Mouse (Mus musculus) neural tube, embryonic 11.5 days (tissue): ENCODE measurements around the gene Pld4. TPM values are rescaled to one million over a fixed set of nuclear protein-coding genes. Genes with fewer than 3 reads are reported as not detected.
A peak's percentile ranks its signal among the peaks of the same experiment; 100 is the strongest.

ENCODE experiments used
- ATAC-seq: fragments of 200-750 bp; cut with Nextera tagmentation; 2 replicates; pipeline ENCODE4 v1.8.0; 2017; ENCODE audit warnings: moderate number of reproducible peaks, mild to moderate bottlenecking, moderate TSS enrichment, moderate library complexity; ENCODE audit not compliant: insufficient read depth, low FRiP score, low TSS enrichment
- DNase-seq: peaks from one replicate; pipeline ENCODE4 v3.0.0-alpha.2; 2015; ENCODE audit warnings: low spot score
- H3K27ac ChIP-seq: fragments of 300-500 bp; sonication (generic); 2 replicates; pipeline ENCODE4 v1.5.1; 2014; ENCODE audit warnings: low read depth, mild to moderate bottlenecking, low read length
- H3K27me3 ChIP-seq: fragments of 300-500 bp; sonication (generic); 2 replicates; pipeline ENCODE4 v1.6.1; 2014; ENCODE audit warnings: mild to moderate bottlenecking, low read length, mixed read lengths; ENCODE audit not compliant: control insufficient read depth, insufficient read depth
- H3K36me3 ChIP-seq: fragments of 300-500 bp; sonication (generic); 2 replicates; pipeline ENCODE4 v1.6.1; 2014; ENCODE audit warnings: mild to moderate bottlenecking, low read length, moderate library complexity, mixed read lengths; ENCODE audit not compliant: control insufficient read depth, insufficient read depth
- H3K4me1 ChIP-seq: fragments of 300-500 bp; sonication (generic); 2 replicates; pipeline ENCODE4 v1.6.1; 2014; ENCODE audit warnings: low read length, mixed read lengths; ENCODE audit not compliant: control insufficient read depth, insufficient read depth
- H3K4me2 ChIP-seq: fragments of 300-500 bp; sonication (generic); 2 replicates; pipeline ENCODE4 v1.6.1; 2014; ENCODE audit warnings: low read depth, mild to moderate bottlenecking, moderate library complexity
- H3K4me3 ChIP-seq: fragments of 300-500 bp; sonication (generic); 2 replicates; pipeline ENCODE4 v1.5.1; 2014; ENCODE audit warnings: low read depth, low read length
- H3K9ac ChIP-seq: fragments of 300-500 bp; sonication (generic); 2 replicates; pipeline ENCODE4 v1.6.1; 2014; ENCODE audit warnings: mild to moderate bottlenecking, low read length
- H3K9me3 ChIP-seq: fragments of 300-500 bp; sonication (generic); 2 replicates; pipeline ENCODE4 v1.6.1; 2016; ENCODE audit warnings: low read length; ENCODE audit not compliant: control insufficient read depth
- WGBS: fragments of 180-500 bp; shearing (Covaris S2); extraction: QIAGEN DNeasy Blood & Tissue Kit; methylation state at CpG from one replicate; pipeline ENCODE4 v1.1.7; 2014; 5-methylcytosine and 5-hydroxymethylcytosine counted together
- polyA plus RNA-seq: library from polyadenylated mRNA; unstranded; fragments of >200 nt; fragmentation: Nextera tagmentation; extraction: Ambion mirVana; gene quantifications from 2 replicates; pipeline ENCODE4 v1.2.1, GENCODE M21; 2014

Gene Pld4
- polyA plus RNA-seq = 3.8 and 4.9 TPM in 2 replicates

DNA sequence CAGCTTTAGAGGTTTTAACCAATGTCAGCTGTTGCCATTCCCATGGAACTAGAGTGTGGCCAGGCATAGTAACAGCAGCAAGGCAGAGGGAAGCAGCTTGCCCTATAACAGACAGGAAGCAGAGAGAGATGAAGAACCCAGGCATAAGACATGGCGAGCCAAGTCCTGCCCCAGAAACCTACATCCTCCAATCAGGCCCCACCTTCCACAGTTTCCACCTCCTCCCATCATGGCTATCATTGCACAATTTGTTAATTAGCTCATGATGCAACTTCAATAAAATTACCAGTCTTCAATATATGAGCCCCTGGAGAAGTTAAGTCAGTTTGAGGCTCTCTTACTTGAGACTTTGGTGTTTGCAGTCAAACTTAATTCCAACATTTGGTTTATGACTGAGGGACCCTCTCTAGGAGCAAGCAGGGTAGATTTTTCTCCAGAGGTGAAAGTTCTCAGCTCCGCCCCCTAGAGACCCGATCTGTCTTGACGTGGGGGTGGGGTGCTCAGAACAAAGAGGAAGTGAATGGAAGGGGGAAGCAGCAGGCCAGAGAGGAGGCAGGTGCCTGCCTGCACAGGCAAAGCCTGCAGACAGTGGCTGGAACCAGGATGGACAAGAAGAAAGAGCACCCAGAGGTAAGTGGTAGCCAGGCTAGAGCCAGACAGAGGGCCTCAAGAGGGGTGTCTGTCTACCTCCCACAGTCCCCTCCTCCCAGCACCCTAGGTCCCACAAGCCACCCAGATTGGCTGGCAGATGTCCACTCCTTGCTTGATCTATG, at the start of gene Pld4:
Gene Pld4, plus strand, starts transcription at position 502 of the 773 bp plus-strand sequence.
- H3K4me3 ChIP-seq = no peak within 1 kb of the TSS
- H3K36me3 ChIP-seq = no peaks in the 10 kb centered on the region
- H3K27me3 ChIP-seq = no peaks in the 10 kb centered on the region
- H3K4me1 ChIP-seq = no peaks in the 10 kb centered on the region
- 44% methylated on average over 4 of the region's 4 CpGs for WGBS
- no peaks in the 10 kb centered on the region for H3K9me3 ChIP-seq
- DNase-seq (no peak), ATAC-seq (no peak)
- H3K27ac ChIP-seq = no peak within 1 kb of the TSS
- H3K9ac ChIP-seq = no peak within 1 kb of the TSS
- H3K4me2 ChIP-seq = no peak within 1 kb of the TSS

- Histone ChIP-seq H3K4me3 (no peak overlapping the region), H3K27me3 (no peaks in the 10 kb centered on the region), H3K27ac (no peak overlapping the region), H3K36me3 (no peaks in the 10 kb centered on the region), H3K9me3 (no peaks in the 10 kb centered on the region), H3K9ac (no peak overlapping the region), H3K4me1 (no peaks in the 10 kb centered on the region), H3K4me2 (no peak overlapping the region)
- WGBS = 66% methylated on average over 3 of the region's 3 CpGs
- DNase-seq (no peak), ATAC-seq (no peak)
These were observed 46.5 kb upstream of the Pld4 start for GRCm38 (mm10) chr12:112713984-112714383.

DNA sequence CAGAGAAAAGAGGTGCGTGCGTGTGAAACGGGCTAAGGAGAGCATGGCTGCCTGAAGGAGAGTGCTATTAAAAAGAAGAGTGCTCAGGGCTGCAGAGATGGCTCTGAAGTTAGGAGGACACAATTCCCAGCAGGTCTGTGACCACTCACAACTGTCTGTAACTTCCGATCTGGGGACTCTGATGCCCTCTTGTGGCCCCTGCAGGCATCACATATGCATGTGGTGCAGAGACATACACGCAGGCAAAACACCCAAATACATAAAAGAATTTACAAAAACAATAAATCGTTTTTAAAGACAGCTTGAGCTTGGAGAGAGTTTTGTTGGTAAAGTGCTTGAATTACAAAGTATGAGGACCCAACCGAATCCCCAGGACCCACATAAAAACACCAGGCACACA, 43.3 kb upstream of the Pld4 start:
- 32% methylated on average over 7 of the region's 7 CpGs for WGBS
- Histone ChIP-seq H3K27ac (no peak overlapping the region), H3K4me2 (no peak overlapping the region), H3K4me1 (0 out of 2 replicates have a peak, but pooled peaks cover 5% of the 10 kb centered on the region), H3K4me3 (no peak overlapping the region), H3K9ac (no peak overlapping the region), H3K36me3 (no peaks in the 10 kb centered on the region), H3K27me3 (peaks cover 19% of the 10 kb centered on the region), H3K9me3 (no peaks in the 10 kb centered on the region)
- DNase-seq = peak; percentile 67
- no peak for ATAC-seq

GRCm38 (mm10) chr12:112718995-112719394, 41.5 kb upstream of the Pld4 start:
- WGBS = 58% methylated on average over 5 of the region's 5 CpGs
- DNase-seq (no peak), ATAC-seq (no peak)
- H3K36me3 ChIP-seq = no peaks in the 10 kb centered on the region
- H3K9me3 ChIP-seq = no peaks in the 10 kb centered on the region
- H3K9ac ChIP-seq = no peak overlapping the region
- H3K27ac ChIP-seq = no peak overlapping the region
- H3K27me3 ChIP-seq = peaks cover 23% of the 10 kb centered on the region
- H3K4me1 ChIP-seq = peaks cover 11% of the 10 kb centered on the region; the same call in 1 of the 2 replicates
- no peak overlapping the region for H3K4me3 ChIP-seq
- H3K4me2 ChIP-seq = no peak overlapping the region

- WGBS = 71% methylated on average over 6 of the region's 6 CpGs
- Histone ChIP-seq H3K4me1 (peaks cover 11% of the 10 kb centered on the region; the same call in 1 of the 2 replicates), H3K9ac (no peak within 1 kb of the TSS; the same call in 1 of the 2 replicates), H3K27me3 (peaks cover 23% of the 10 kb centered on the region), H3K36me3 (no peaks in the 10 kb centered on the region), H3K4me2 (peak within 1 kb of the TSS; percentile 100; the same call in 1 of the 2 replicates), H3K4me3 (peak within 1 kb of the TSS; percentile 81), H3K9me3 (no peaks in the 10 kb centered on the region), H3K27ac (no peak within 1 kb of the TSS)
- no peak for DNase-seq
- no peak for ATAC-seq
These were observed 40.2 kb upstream of the Pld4 start, which contains the start of gene Cep170b for GRCm38 (mm10) chr12:112720216-112720615. Gene Cep170b, plus strand, starts transcription at chr12:112720455.

DNA sequence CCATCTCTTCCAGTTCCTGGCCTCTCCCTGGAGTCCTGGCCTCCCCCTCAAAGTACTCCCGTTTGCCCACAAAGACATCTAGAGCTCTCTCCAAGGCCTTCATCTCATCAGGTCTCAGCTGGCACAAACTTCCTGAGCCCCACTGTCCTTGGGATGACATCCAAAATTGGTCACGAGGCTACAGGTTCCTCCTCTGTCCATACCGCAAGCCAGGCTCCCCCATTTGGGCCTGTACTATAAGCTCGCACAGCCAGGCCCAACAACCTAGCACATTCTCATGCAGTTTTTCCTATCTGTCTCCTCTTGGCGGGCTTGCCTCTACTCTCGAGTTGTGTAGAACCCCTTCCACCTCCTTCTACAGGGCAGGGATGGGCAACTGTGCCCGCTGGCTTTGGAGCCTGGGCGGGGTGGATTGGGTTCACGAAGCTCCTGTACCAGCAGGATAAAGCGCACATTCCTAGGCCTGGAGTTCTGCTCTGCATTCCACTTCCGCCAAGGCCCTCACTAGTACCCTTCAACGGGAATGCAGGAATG, 39.5 kb upstream of the Pld4 start:
- no peak for ATAC-seq
- H3K27ac ChIP-seq = no peak overlapping the region
- no peaks in the 10 kb centered on the region for H3K9me3 ChIP-seq
- H3K4me2 ChIP-seq = peak overlapping the region; percentile 100; the same call in 1 of the 2 replicates
- 37% methylated on average over 12 of the region's 12 CpGs for WGBS
- H3K4me3 ChIP-seq = peak overlapping the region; percentile 81; the same call in 1 of the 2 replicates
- no peaks in the 10 kb centered on the region for H3K36me3 ChIP-seq
- DNase-seq = no peak
- peaks cover 11% of the 10 kb centered on the region; the same call in 1 of the 2 replicates for H3K4me1 ChIP-seq
- H3K27me3 ChIP-seq = peaks cover 23% of the 10 kb centered on the region
- no peak overlapping the region; the same call in 1 of the 2 replicates for H3K9ac ChIP-seq

DNA sequence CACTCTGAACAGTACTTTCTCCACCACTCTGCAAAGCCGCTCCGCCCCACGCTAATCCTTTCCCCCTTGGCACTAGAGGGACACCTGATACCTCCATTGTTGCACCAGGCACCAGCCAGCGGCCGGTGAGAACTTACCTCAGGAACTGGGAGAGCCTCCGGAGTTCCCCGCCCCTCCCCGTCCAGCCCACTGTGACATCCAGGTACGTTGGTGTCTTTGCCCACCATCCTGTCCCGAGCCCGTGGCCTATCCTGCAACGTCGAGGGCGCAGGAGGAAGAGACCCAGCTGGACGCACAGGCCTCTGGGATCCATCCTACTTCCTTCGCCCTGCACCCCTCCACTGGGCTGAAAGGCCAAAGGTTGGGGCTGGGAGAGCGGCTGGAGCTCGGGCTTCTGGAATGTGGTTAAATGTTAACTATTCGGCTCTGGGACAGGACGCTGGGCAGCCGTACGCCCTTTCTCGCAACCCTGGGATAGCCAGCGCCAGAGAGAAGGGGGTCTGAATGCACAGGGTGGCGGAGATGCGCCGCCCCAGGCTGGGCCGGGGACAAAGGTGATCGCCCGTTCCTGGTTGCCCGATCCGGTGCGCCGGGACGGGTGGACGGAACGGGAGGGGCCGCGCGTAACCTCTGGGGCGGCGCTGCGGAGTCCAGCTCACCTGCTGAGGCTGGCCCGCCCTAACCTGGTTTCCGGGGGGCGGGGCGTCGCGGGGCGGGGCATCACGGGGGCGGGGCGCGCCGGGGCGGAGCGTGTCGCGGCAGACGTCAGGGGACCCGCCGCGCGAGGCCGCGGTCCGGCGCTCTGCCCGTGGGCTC, 38.8 kb upstream of the Pld4 start:
- H3K9ac ChIP-seq = peak overlapping the region; percentile 73
- WGBS = 4% methylated on average over 46 of the region's 69 CpGs
- peaks cover 23% of the 10 kb centered on the region for H3K27me3 ChIP-seq
- ATAC-seq = peak; percentile 48; the same call in 1 of the 2 replicates
- H3K4me1 ChIP-seq = peaks cover 11% of the 10 kb centered on the region; the same call in 1 of the 2 replicates
- H3K4me2 ChIP-seq = peak overlapping the region; percentile 100
- no peaks in the 10 kb centered on the region for H3K36me3 ChIP-seq
- H3K4me3 ChIP-seq = peak overlapping the region; percentile 81
- no peak overlapping the region for H3K27ac ChIP-seq
- peak; percentile 60 for DNase-seq
- H3K9me3 ChIP-seq = no peaks in the 10 kb centered on the region

DNA sequence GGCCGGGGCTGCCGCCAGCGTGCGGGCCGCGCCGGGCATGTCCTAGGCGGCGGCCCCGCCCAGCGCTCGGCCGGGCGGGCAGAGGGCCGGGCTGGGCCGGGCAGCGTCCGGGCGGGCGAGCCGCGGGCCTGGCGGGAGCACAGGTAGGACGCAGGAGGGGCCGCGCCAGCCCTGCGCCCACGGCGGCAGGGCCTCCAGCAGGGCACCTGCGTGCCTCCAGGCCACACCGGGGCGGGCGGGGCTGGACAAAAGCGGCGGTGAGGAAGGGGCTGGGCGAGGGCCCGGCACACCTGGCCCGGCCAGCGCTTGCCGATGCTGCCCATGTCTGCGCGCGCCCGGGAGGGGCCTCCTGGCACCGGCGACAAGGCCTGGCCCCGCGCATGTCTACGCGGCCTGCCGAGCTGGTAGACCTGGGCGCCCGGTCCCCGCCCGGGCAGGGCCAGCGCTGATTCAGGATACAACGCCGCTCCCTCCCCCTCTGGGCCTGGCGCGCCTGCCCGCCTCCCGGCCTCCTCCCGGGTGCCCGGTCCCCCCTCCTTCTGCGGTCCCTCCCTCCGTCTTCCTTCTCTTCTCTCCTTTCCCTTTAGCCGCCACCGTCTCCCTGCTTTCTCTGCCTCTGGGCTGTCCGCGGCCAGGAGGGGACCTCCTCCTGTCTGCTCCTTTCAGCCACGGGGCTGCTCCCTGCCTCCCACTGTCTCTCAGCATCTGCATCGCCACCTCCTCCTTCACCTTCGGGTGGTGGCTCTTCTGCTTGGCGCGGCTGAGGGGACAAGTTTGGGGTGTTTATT, 38.0 kb upstream of the Pld4 start:
- H3K27ac ChIP-seq = no peak overlapping the region
- no peaks in the 10 kb centered on the region for H3K9me3 ChIP-seq
- peak overlapping the region; percentile 100 for H3K4me2 ChIP-seq
- H3K4me1 ChIP-seq = peaks cover 11% of the 10 kb centered on the region; the same call in 1 of the 2 replicates
- no peaks in the 10 kb centered on the region for H3K36me3 ChIP-seq
- H3K27me3 ChIP-seq = peaks cover 23% of the 10 kb centered on the region
- peak overlapping the region; percentile 73 for H3K9ac ChIP-seq
- DNase-seq = peak; percentile 26
- peak overlapping the region; percentile 81 for H3K4me3 ChIP-seq
- under 1% methylated on average over 52 of the region's 75 CpGs for WGBS
- ATAC-seq = peak; percentile 32; the same call in 1 of the 2 replicates
